Mouse (Mus musculus) hindbrain, embryonic 14.5 days (tissue): ENCODE data around the gene Kctd18. TPM values are rescaled to one million over a fixed set of nuclear protein-coding genes. Genes with fewer than 3 reads are reported as not detected.

ENCODE experiments used
- ATAC-seq: fragments of 200-750 bp; cut with Nextera tagmentation; 2 replicates; pipeline ENCODE4 v1.8.0; 2017; ENCODE audit warnings: moderate number of reproducible peaks, mild to moderate bottlenecking, moderate TSS enrichment, moderate library complexity; ENCODE audit not compliant: low FRiP score
- DNase-seq: peaks from one replicate; pipeline ENCODE4 v3.0.0-alpha.2; 2015; ENCODE audit warnings: low spot score
- H3K27ac ChIP-seq: fragments of 300-500 bp; sonication (generic); 2 replicates; pipeline ENCODE4 v1.5.1; 2014; ENCODE audit warnings: mild to moderate bottlenecking, moderate library complexity
- H3K27me3 ChIP-seq: fragments of 300-500 bp; sonication (generic); 2 replicates; pipeline ENCODE4 v1.6.1; 2014; ENCODE audit warnings: mild to moderate bottlenecking, low read length, mixed read lengths; ENCODE audit not compliant: control insufficient read depth, insufficient read depth
- H3K36me3 ChIP-seq: fragments of 300-500 bp; sonication (generic); replicated peaks from 2 replicates; pipeline ENCODE4 v1.6.1; 2014; ENCODE audit not compliant: control insufficient read depth, insufficient read depth
- H3K4me1 ChIP-seq: fragments of 300-500 bp; sonication (generic); replicated peaks from 2 replicates; pipeline ENCODE4 v1.6.1; 2014; ENCODE audit warnings: antibody characterized with exemption, low read length, mixed read lengths; ENCODE audit not compliant: control insufficient read depth, insufficient read depth
- H3K4me2 ChIP-seq: fragments of 300-500 bp; sonication (generic); replicated peaks from 2 replicates; pipeline ENCODE4 v1.6.1; 2014; ENCODE audit warnings: mild to moderate bottlenecking, moderate library complexity
- H3K4me3 ChIP-seq: fragments of 300-500 bp; sonication (generic); replicated peaks from 2 replicates; pipeline ENCODE4 v1.5.1; 2014; ENCODE audit warnings: mild to moderate bottlenecking, low read length
- H3K9ac ChIP-seq: fragments of 300-500 bp; sonication (generic); 2 replicates; pipeline ENCODE4 v1.6.1; 2014
- H3K9me3 ChIP-seq: fragments of 300-500 bp; sonication (generic); 2 replicates; pipeline ENCODE4 v1.6.1; 2016; ENCODE audit warnings: low read length; ENCODE audit not compliant: control insufficient read depth
- whole genome bisulfite sequencing: fragments of 180-500 bp; shearing (Covaris S2); extraction: QIAGEN DNeasy Blood & Tissue Kit; methylation state at CpG from one replicate; pipeline ENCODE4 v1.1.7; 2014; 5-methylcytosine and 5-hydroxymethylcytosine counted together
- polyA plus RNA-seq: library from polyadenylated mRNA; unstranded; fragments of >200 nt; fragmentation: Nextera tagmentation; extraction: Ambion mirVana; gene quantifications from 2 replicates; pipeline ENCODE4 v1.2.1, GENCODE M21; 2014

The Kctd18 gene
- polyA plus RNA-seq, 1 experiment from 2014 or later = 27.3 TPM

DNA sequence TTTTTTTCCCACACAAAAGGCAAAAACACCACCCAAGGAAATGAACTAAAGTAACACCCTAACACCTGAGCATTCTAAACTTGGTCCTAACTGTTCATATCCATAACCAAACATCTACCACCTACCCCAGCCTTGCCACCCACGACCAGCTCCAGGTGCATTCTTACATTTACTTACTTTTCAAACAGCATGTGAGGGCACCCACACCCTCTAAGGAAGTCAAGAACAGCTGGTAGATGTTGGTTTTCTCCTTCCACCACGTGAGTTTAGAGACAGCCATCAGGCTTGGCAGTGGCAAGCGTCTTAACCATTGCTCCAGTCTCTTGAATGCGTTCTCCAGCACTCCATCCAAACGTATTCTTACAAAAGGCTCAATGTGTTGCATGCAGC is 64.4 kb downstream of the Kctd18 start:
- Histone ChIP-seq H3K9me3 (no peaks in the 10 kb centered on the region), H3K36me3 (peaks cover 36% of the 10 kb centered on the region), H3K4me1 (no peaks in the 10 kb centered on the region), H3K27me3 (no peaks in the 10 kb centered on the region), H3K9ac (no peak overlapping the region), H3K4me2 (no peak overlapping the region), H3K27ac (no peak overlapping the region), H3K4me3 (no peak overlapping the region)
- no peak for DNase-seq
- WGBS = 93% methylated on average over 5 of the region's 5 CpGs
- no peak for ATAC-seq

DNA sequence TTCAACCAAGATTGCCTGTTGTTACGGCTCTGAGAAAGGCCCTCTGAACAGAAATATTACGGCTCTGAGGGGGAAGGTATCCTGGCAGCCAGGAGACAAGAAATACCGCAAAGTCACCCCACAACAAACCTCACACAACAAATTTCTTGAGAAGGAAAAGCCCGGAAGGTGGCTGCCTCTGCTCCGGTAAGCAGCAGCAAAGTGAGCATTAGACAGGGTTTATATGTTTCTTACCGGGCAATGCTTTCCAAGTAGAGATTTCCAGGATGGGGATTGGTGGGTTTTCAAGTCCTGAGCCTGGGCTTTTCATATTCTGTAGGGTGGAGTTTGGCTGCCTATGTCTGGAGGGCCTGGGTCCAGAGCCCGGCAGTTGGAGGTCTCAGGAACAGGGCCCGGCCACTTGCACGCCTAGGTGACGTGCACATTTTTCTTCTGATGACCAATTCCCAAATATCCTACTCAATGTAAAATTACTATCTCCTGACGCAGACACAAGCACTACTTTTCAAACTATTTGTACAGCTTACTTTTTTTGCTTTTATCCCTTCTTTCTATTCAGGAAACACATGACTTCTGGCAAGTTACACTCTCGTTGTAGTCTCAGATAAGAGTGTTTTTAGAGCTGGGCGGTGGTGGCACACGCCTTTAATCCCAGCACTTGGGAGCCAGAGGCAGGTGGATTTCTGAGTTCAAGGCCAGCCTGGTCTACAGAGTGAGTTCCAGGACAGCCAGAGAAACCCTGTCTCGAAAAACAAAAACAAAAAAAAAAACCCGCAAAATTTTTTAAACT is 65.0 kb downstream of the Kctd18 start:
- no peak for ATAC-seq
- H3K4me3 ChIP-seq = no peak overlapping the region
- no peaks in the 10 kb centered on the region for H3K4me1 ChIP-seq
- H3K27me3 ChIP-seq = no peaks in the 10 kb centered on the region
- H3K9ac ChIP-seq = no peak overlapping the region
- WGBS = 89% methylated on average over 16 of the region's 16 CpGs
- no peaks in the 10 kb centered on the region for H3K9me3 ChIP-seq
- no peak overlapping the region for H3K4me2 ChIP-seq
- peaks cover 32% of the 10 kb centered on the region for H3K36me3 ChIP-seq
- H3K27ac ChIP-seq = no peak overlapping the region
- no peak for DNase-seq

DNA sequence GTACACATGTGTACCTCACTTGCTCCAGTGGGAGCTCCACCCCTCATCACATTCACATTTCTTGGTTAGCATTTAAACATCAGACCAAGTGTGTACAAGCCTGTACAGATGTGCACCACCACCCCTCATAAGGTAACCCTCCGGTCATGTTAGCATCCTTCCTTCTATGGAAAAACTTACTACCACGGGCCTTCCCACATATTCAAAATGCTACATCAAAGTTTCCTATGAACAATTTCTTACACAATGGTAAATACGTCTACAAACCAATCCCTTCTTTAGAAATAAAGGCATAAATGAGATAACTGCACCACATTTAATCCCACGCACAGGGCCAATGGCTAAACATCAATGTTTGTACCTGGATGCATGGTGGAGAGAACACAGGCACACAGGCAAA is 66.2 kb downstream of the Kctd18 start:
- H3K27me3 ChIP-seq = no peaks in the 10 kb centered on the region
- H3K36me3 ChIP-seq = peaks cover 28% of the 10 kb centered on the region
- WGBS = 94% methylated on average over 4 of the region's 4 CpGs
- no peak overlapping the region for H3K4me3 ChIP-seq
- no peak overlapping the region for H3K9ac ChIP-seq
- ATAC-seq (no peak), DNase-seq (no peak)
- H3K27ac ChIP-seq = no peak overlapping the region
- no peak overlapping the region for H3K4me2 ChIP-seq
- H3K9me3 ChIP-seq = no peaks in the 10 kb centered on the region
- H3K4me1 ChIP-seq = no peaks in the 10 kb centered on the region

DNA sequence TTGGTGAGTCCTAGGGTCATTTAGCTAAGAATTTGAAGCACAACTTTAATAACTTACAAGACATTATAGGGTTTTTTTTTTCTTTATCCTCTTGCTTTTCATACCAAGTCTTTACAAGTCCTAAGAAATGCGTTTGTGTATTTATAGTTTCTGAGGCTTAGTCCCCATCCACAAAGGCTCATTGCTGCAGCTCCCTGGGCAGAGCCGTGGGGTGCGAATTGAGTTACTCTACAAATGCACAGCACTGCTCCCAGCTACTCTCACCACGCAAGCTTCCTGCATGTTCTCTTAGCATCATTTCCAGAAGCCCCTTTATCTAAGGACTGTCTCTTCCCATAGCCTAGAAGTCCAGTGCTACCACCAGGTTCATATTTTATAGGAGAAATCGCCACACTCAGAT is 69.0 kb downstream of the Kctd18 start:
- Histone ChIP-seq H3K4me1 (no peaks in the 10 kb centered on the region), H3K36me3 (peaks cover 21% of the 10 kb centered on the region)
- DNase-seq = no peak

DNA sequence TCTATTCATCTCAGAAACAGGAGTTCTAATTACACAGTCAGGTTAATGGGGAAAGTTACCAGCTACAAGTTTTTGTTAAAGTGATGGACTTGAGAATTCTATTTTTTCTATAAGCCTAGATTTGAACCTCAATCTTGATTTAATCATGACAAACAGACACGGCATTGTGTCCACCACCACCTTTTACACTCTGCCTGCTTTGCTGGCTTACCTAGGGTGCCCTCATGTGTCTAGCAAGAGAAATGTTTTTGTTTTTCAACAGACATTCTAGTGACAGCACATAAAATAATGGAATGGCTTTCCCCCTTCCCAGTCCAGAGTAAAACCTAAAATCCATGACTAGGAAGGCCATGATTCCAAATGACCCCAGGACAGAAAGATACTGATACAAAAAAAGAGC is 69.6 kb downstream of the Kctd18 start:
- ATAC-seq = no peak
- H3K4me1 ChIP-seq = no peaks in the 10 kb centered on the region
- no peak overlapping the region for H3K4me2 ChIP-seq
- no peaks in the 10 kb centered on the region for H3K27me3 ChIP-seq
- no peak overlapping the region for H3K27ac ChIP-seq
- DNase-seq = peak; percentile 61
- no peak overlapping the region for H3K4me3 ChIP-seq
- 3% methylated on average over 1 of the region's 1 CpGs for WGBS
- no peak overlapping the region for H3K9ac ChIP-seq
- no peaks in the 10 kb centered on the region for H3K9me3 ChIP-seq
- H3K36me3 ChIP-seq = peaks cover 20% of the 10 kb centered on the region

More for the DNA sequence above, 69.0 kb downstream of the Kctd18 start:
- no peak overlapping the region for H3K9ac ChIP-seq
- no peak overlapping the region for H3K4me2 ChIP-seq
- no peaks in the 10 kb centered on the region for H3K9me3 ChIP-seq
- ATAC-seq = no peak
- H3K27ac ChIP-seq = no peak overlapping the region
- 70% methylated on average over 5 of the region's 5 CpGs for WGBS
- H3K4me3 ChIP-seq = no peak overlapping the region
- no peaks in the 10 kb centered on the region for H3K27me3 ChIP-seq

DNA sequence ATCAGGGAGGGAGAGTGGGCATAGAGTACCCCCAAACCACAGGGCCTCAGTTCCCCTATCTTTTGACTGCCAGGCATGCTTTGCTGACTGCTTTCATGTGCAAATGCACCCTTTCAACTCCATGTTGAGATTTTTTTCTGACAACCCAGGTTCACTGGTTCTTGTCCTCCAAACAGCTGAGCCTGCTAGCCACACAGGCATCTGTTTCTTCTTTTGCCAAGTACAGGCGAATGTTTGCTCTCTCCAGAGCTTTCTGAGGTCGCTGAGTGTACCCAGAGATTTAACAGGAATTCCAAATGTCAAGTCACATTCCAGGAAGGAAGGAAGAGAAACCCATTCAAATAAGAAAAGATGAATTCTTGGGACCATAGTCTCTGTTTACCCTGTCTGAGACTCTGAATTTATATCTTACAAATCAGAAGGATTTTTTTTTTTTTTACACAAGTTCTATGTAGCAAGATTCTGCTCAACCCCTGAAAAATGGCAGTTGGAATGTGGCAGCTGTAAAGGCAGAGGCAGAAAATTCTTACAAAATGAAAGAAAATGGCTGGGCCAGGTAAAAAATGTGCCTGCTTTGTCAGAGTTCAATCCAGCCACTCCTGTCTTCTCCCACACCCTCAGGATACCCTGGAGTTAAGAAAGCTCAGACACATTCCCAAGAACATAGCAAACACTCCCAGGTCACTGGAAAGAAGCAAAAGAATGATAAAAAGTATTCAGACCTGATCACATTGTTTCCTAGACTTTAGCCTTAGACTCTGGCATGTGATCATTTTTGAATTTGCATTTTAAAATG is 71.0 kb downstream of the Kctd18 start:
- DNase-seq = no peak
- H3K9me3 ChIP-seq = no peaks in the 10 kb centered on the region
- WGBS = 34% methylated on average over 2 of the region's 2 CpGs
- H3K36me3 ChIP-seq = peaks cover 24% of the 10 kb centered on the region
- no peak for ATAC-seq
- H3K27ac ChIP-seq = no peak overlapping the region
- H3K4me1 ChIP-seq = no peaks in the 10 kb centered on the region
- H3K9ac ChIP-seq = no peak overlapping the region
- H3K4me3 ChIP-seq = no peak overlapping the region
- H3K4me2 ChIP-seq = no peak overlapping the region
- no peaks in the 10 kb centered on the region for H3K27me3 ChIP-seq

DNA sequence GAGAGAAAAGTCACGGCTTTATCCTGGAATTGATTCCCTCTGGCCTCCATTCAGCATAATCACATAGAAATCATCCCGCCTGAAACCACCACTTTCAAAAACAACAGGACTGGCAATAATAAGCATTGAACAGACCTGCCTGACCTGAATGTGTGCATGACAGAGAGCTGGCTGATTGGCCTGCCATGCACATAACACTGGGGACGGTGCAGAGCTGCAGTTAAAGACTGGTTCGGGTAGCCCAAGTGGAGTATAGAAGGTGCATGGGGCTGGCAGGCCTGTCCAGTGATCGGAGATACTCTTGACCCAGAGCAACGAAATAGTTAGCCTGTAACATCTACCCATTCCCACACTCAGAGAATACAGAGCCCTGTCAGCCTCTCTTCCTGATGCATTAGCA is 76.5 kb downstream of the Kctd18 start:
- Histone ChIP-seq H3K9me3 (no peaks in the 10 kb centered on the region), H3K9ac (no peak overlapping the region), H3K27me3 (no peaks in the 10 kb centered on the region), H3K4me3 (no peak overlapping the region), H3K27ac (no peak overlapping the region), H3K36me3 (peaks cover 39% of the 10 kb centered on the region), H3K4me2 (no peak overlapping the region), H3K4me1 (peaks cover 7% of the 10 kb centered on the region; the same call in 1 of the 2 replicates)
- 58% methylated on average over 6 of the region's 6 CpGs for WGBS
- no peak for DNase-seq
- no peak for ATAC-seq

DNA sequence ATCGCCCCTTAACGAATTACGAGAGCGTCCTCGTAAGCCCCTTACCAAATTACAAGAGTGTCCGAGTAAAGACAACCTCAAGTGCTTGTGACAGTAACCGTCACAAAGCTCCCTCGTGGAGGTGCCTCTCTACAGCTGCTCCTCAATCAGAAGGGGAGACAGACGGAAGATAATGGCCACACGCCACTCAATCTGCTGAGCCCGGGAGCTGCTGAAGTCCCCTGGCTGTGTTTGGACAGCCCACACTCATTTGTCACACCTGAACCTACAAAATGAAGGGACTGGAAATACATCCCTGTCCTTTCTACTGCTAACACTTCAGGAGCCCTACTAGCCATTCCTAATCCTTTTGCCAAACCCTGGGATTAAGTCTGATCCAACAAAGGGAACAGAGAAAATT is 77.0 kb downstream of the Kctd18 start:
- Histone ChIP-seq H3K27me3 (no peaks in the 10 kb centered on the region), H3K9me3 (no peaks in the 10 kb centered on the region), H3K9ac (no peak overlapping the region), H3K27ac (no peak overlapping the region), H3K36me3 (peaks cover 39% of the 10 kb centered on the region), H3K4me2 (no peak overlapping the region), H3K4me3 (no peak overlapping the region), H3K4me1 (peaks cover 7% of the 10 kb centered on the region; the same call in 1 of the 2 replicates)
- no peak for DNase-seq
- 45% methylated on average over 11 of the region's 11 CpGs for WGBS
- ATAC-seq = no peak

DNA sequence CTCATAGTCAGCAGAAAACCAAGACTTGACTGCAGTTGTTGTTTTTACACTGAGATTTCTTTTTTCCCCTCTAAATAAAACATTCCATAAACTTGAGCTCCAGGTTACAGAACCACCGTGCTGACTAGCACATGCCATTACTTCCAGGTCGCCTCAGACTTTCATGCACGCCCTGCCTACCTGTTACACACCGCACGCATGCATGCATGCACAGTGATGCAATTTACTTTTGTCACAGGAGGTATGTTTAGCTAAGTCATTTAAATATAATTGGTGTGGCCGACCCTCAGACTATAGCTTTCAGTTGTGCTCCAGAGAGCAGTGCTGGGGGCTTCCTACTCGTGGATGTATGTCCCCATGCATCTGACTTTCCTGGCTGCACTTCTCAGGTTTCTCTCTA is 77.7 kb downstream of the Kctd18 start:
- Histone ChIP-seq H3K4me2 (no peak overlapping the region), H3K4me1 (peaks cover 7% of the 10 kb centered on the region; the same call in 1 of the 2 replicates), H3K27me3 (no peaks in the 10 kb centered on the region), H3K9ac (no peak overlapping the region), H3K27ac (no peak overlapping the region), H3K4me3 (no peak overlapping the region), H3K36me3 (peaks cover 34% of the 10 kb centered on the region), H3K9me3 (no peaks in the 10 kb centered on the region)
- no peak for DNase-seq
- ATAC-seq = no peak
- 65% methylated on average over 7 of the region's 7 CpGs for WGBS
